Mouse (Mus musculus) CH12.LX (cell line): ENCODE data around the gene Zbtb20. TPM values are rescaled to one million over a fixed set of nuclear protein-coding genes. Genes with fewer than 3 reads are reported as not detected.

Experiments used
- DNase-seq: peaks from one replicate; pipeline ENCODE4 v3.0.0-alpha.2; 2013; ENCODE audit errors: extremely low read depth
- H3K27ac ChIP-seq: 2 replicates; pipeline ENCODE4 v1.5.1; 2012; ENCODE audit warnings: low read depth, mild to moderate bottlenecking, control low read depth, moderate library complexity; ENCODE audit not compliant: insufficient read depth
- H3K27me3 ChIP-seq: replicated peaks from 2 replicates; pipeline ENCODE3; 2012; ENCODE audit warnings: inconsistent platforms
- H3K36me3 ChIP-seq, 2 experiments: replicated peaks in 1 of 2; 2 replicates each; pipeline versions ENCODE3 to v1.6.1; 2012; ENCODE audit warnings: inconsistent platforms in 1 of 2, low read length in 1 of 2, mild to moderate bottlenecking in 1 of 2, mixed read lengths in 1 of 2, moderate library complexity in 1 of 2; ENCODE audit not compliant: control insufficient read depth in 1 of 2, insufficient read depth in 1 of 2
- H3K4me1 ChIP-seq, 2 experiments: 2 replicates each; pipeline ENCODE4 v1.6.1; 2012; ENCODE audit warnings: inconsistent platforms in 1 of 2, moderate library complexity in 1 of 2; ENCODE audit not compliant: insufficient read depth in 2 of 2, control insufficient read depth in 1 of 2
- H3K4me2 ChIP-seq: 2 replicates; pipeline ENCODE4 v1.6.1; 2012; ENCODE audit warnings: low read depth, mild to moderate bottlenecking, control low read depth; ENCODE audit not compliant: poor library complexity, insufficient read depth, severe bottlenecking
- H3K4me3 ChIP-seq, 3 experiments: fragments of 150-350 bp in 1 of 3; sonication (generic) in 1 of 3; replicated peaks in 1 of 3; 2 replicates each; pipeline versions ENCODE3 to v1.5.1; 2011 to 2012; ENCODE audit warnings: low read depth in 2 of 3, low read length in 2 of 3, mild to moderate bottlenecking in 2 of 3, moderate library complexity in 2 of 3, control low read depth in 1 of 3, improper control_type of control experiment in 1 of 3, inconsistent platforms in 1 of 3, mixed read lengths in 1 of 3; ENCODE audit not compliant: poor library complexity in 1 of 3
- H3K79me2 ChIP-seq: replicated peaks from 2 replicates; pipeline ENCODE4 v1.6.1; 2012; ENCODE audit warnings: mild to moderate bottlenecking, moderate library complexity; ENCODE audit not compliant: control insufficient read depth, poor library complexity, insufficient read depth, severe bottlenecking; ENCODE audit errors: extremely low read depth
- H3K9ac ChIP-seq: 2 replicates; pipeline ENCODE4 v1.6.1; 2012; ENCODE audit warnings: low read depth, mild to moderate bottlenecking, control low read depth, moderate library complexity; ENCODE audit not compliant: insufficient read depth
- H3K9me3 ChIP-seq: replicated peaks from 2 replicates; pipeline ENCODE3; 2012; ENCODE audit warnings: low read length, inconsistent platforms, mixed read lengths
- CHD1 ChIP-seq: IDR thresholded peaks from 2 replicates; pipeline ENCODE4 v1.6.1; 2012; ENCODE audit warnings: low read depth, low read length, improper control_type of control experiment, inconsistent platforms
- CHD2 ChIP-seq: IDR thresholded peaks from 2 replicates; pipeline ENCODE4 v1.6.1; 2011; ENCODE audit warnings: low read length, improper control_type of control experiment
- CTCF ChIP-seq, 2 experiments: IDR thresholded peaks in 1 of 2; conservative IDR thresholded peaks in 1 of 2; 2 replicates each; pipeline ENCODE4 v1.5.1; 2011 to 2012; ENCODE audit warnings: low read depth in 2 of 2, low read length in 2 of 2, improper control_type of control experiment in 1 of 2, inconsistent platforms in 1 of 2, mild to moderate bottlenecking in 1 of 2, moderate library complexity in 1 of 2
- E2F4 ChIP-seq: IDR thresholded peaks from 2 replicates; pipeline ENCODE4 v1.6.1; 2011; ENCODE audit warnings: low read depth, low read length, improper control_type of control experiment; ENCODE audit not compliant: insufficient replicate concordance
- ELF1 ChIP-seq: IDR thresholded peaks from 2 replicates; pipeline ENCODE4 v1.6.1; 2014; ENCODE audit warnings: low read depth, mild to moderate bottlenecking, inconsistent platforms, low read length, improper control_type of control experiment
- EP300 ChIP-seq: IDR thresholded peaks from 2 replicates; pipeline ENCODE4 v1.6.1; 2011; ENCODE audit warnings: low read length, improper control_type of control experiment
- ETS1 ChIP-seq: conservative IDR thresholded peaks from 2 replicates; pipeline ENCODE4 v1.6.1; 2012; ENCODE audit warnings: low read depth, mild to moderate bottlenecking, inconsistent platforms, low read length, improper control_type of control experiment, moderate library complexity
- GABPA ChIP-seq: IDR thresholded peaks from 2 replicates; pipeline ENCODE4 v1.6.1; 2012; ENCODE audit warnings: low read depth, low read length, improper control_type of control experiment, inconsistent platforms; ENCODE audit not compliant: insufficient replicate concordance
- IRF4 ChIP-seq: IDR thresholded peaks from 2 replicates; pipeline ENCODE4 v1.6.1; 2014; ENCODE audit warnings: low read depth, mild to moderate bottlenecking, inconsistent platforms, low read length, improper control_type of control experiment
- JUND ChIP-seq: conservative IDR thresholded peaks from 2 replicates; pipeline ENCODE4 v1.6.1; 2011; ENCODE audit warnings: low read depth, low read length, improper control_type of control experiment
- KAT2A ChIP-seq: IDR thresholded peaks from 2 replicates; pipeline ENCODE4 v1.6.1; 2012; ENCODE audit warnings: low read length, improper control_type of control experiment, inconsistent platforms; ENCODE audit not compliant: insufficient replicate concordance
- MAFK ChIP-seq: IDR thresholded peaks from 2 replicates; pipeline ENCODE4 v1.6.1; 2011; ENCODE audit warnings: low read length, improper control_type of control experiment; ENCODE audit not compliant: insufficient replicate concordance
- MAX ChIP-seq: IDR thresholded peaks from 2 replicates; pipeline ENCODE4 v1.6.1; 2011; ENCODE audit warnings: low read length, improper control_type of control experiment
- MAZ ChIP-seq: IDR thresholded peaks from 2 replicates; pipeline ENCODE4 v1.6.1; 2012; ENCODE audit warnings: low read depth, mild to moderate bottlenecking, inconsistent platforms, low read length, improper control_type of control experiment, moderate library complexity
- MEF2A ChIP-seq: IDR thresholded peaks from 2 replicates; pipeline ENCODE4 v1.6.1; 2014; ENCODE audit warnings: low read depth, mild to moderate bottlenecking, inconsistent platforms, low read length, improper control_type of control experiment, borderline replicate concordance
- MXI1 ChIP-seq: IDR thresholded peaks from 2 replicates; pipeline ENCODE4 v1.6.1; 2011; ENCODE audit warnings: mild to moderate bottlenecking, low read depth, low read length, improper control_type of control experiment
- MYC ChIP-seq: IDR thresholded peaks from 2 replicates; pipeline ENCODE4 v1.6.1; 2011; ENCODE audit warnings: low read depth, mild to moderate bottlenecking, improper control_type of control experiment, low read length
- NELFE ChIP-seq: IDR thresholded peaks from 2 replicates; pipeline ENCODE4 v1.6.1; 2011; ENCODE audit warnings: low read depth, low read length, improper control_type of control experiment
- NRF1 ChIP-seq: IDR thresholded peaks from 2 replicates; pipeline ENCODE4 v1.6.1; 2014; ENCODE audit warnings: low read depth, mild to moderate bottlenecking, inconsistent platforms, low read length, improper control_type of control experiment, moderate library complexity
- PAX5 ChIP-seq: IDR thresholded peaks from 2 replicates; pipeline ENCODE4 v1.6.1; 2012; ENCODE audit warnings: low read length, inconsistent platforms, mixed read lengths
- POLR2AphosphoS2 ChIP-seq: IDR thresholded peaks from 2 replicates; pipeline ENCODE4 v1.6.1; 2011; ENCODE audit warnings: low read depth, low read length, improper control_type of control experiment
- RAD21 ChIP-seq: IDR thresholded peaks from 2 replicates; pipeline ENCODE4 v1.6.1; 2011; ENCODE audit warnings: low read depth, mild to moderate bottlenecking, low read length, improper control_type of control experiment, moderate library complexity
- RCOR1 ChIP-seq: conservative IDR thresholded peaks from 2 replicates; pipeline ENCODE4 v1.6.1; 2012; ENCODE audit warnings: low read depth, mild to moderate bottlenecking, inconsistent platforms, low read length, improper control_type of control experiment
- SIN3A ChIP-seq: IDR thresholded peaks from 2 replicates; pipeline ENCODE4 v1.6.1; 2012; ENCODE audit warnings: low read length, improper control_type of control experiment, inconsistent platforms
- SMC3 ChIP-seq: IDR thresholded peaks from 2 replicates; pipeline ENCODE4 v1.6.1; 2011; ENCODE audit warnings: low read depth, low read length, improper control_type of control experiment
- TBP ChIP-seq: conservative IDR thresholded peaks from 2 replicates; pipeline ENCODE4 v1.6.1; 2011; ENCODE audit warnings: low read depth, low read length, improper control_type of control experiment
- UBTF ChIP-seq: IDR thresholded peaks from 2 replicates; pipeline ENCODE4 v1.6.1; 2012; ENCODE audit warnings: low read depth, mild to moderate bottlenecking, inconsistent platforms, low read length, improper control_type of control experiment, moderate library complexity
- USF1 ChIP-seq: IDR thresholded peaks from 2 replicates; pipeline ENCODE4 v1.6.1; 2014; ENCODE audit warnings: low read depth, mild to moderate bottlenecking, inconsistent platforms, low read length, improper control_type of control experiment
- USF2 ChIP-seq: conservative IDR thresholded peaks from 2 replicates; pipeline ENCODE4 v1.6.1; 2011; ENCODE audit warnings: low read depth, low read length, improper control_type of control experiment
- ZC3H11A ChIP-seq: IDR thresholded peaks from 2 replicates; pipeline ENCODE4 v1.6.1; 2012; ENCODE audit warnings: low read depth, mild to moderate bottlenecking, inconsistent platforms, low read length, improper control_type of control experiment
- ZKSCAN1 ChIP-seq: IDR thresholded peaks from 2 replicates; pipeline ENCODE4 v1.6.1; 2012; ENCODE audit warnings: low read depth, inconsistent platforms, low read length, improper control_type of control experiment, borderline replicate concordance
- ZMIZ1 ChIP-seq: IDR thresholded peaks from 2 replicates; pipeline ENCODE4 v1.6.1; 2012; ENCODE audit warnings: low read depth, mild to moderate bottlenecking, inconsistent platforms, low read length, improper control_type of control experiment
- ZNF384 ChIP-seq: IDR thresholded peaks from 2 replicates; pipeline ENCODE4 v1.6.1; 2012; ENCODE audit warnings: low read depth, low read length, improper control_type of control experiment, inconsistent platforms
- dilution Hi-C: fragments of 300-500 bp; cut with MboI; formaldehyde crosslinking; loops from 2 replicates; pipeline ENCODE4 v1.14.3; 2020; ENCODE audit warnings: low sequenced_read_pairs; ENCODE audit not compliant: extremely low pct_unique_long_range_greater_than_20kb, extremely low pct_ligation_motif_present
- in situ Hi-C: fragments of 300-500 bp; cut with MboI; formaldehyde crosslinking; loops from 3 replicates; pipeline ENCODE4 v1.14.3; 2019; ENCODE audit warnings: low sequenced_read_pairs, low pct_ligation_motif_present, low pct_unique_long_range_greater_than_20kb, mixed read lengths
- polyA plus RNA-seq: library from polyadenylated mRNA; unstranded; fragments of >175 nt; gene quantifications from 2 replicates; pipeline ENCODE4 v1.2.1, GENCODE M21; 2012; ENCODE audit warnings: low read depth; ENCODE audit not compliant: insufficient read length
- total RNA-seq, 2 experiments: library from RNA; depleted of rRNA; stranded (reverse); fragments of 300-350 nt in 1 of 2; fragments of >200 nt in 1 of 2; gene quantifications; 2 replicates each; pipeline ENCODE4 v1.2.3; 2012 to 2014

The Zbtb20 gene
- total and polyA plus RNA-seq, 3 experiments = 24.9 to 58.0 (median 51.6) TPM

DNA sequence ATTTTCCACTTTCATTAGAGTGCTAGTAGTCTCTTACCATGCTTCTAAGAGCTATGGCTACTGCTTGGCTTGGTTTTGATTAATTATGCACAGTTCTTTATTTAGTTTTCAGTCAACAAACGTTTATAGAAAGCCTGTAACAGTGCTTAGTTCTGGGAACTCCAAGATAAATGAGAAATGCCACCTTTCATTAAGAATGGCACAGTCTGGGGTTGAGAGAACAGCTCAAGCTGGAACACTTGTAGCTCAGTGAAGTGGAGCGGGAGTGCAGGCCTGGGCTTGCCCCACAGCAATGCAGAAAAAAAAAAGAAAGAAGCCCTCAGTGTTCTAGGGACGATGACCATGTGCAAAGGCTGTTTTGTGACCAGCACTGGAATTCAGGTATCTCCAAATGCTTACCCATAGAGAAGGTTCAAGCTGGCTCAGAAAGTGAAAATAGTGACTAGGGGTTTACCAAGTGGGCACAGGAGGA is 589.7 kb downstream of the Zbtb20 start (continued):
- TF ChIP-seq TBP (0 out of 2 replicates have a peak, but pooled peaks have one; percentile 37), MAZ (0 out of 2 replicates have a peak, but pooled peaks have one; percentile 23), NRF1 (no peak; the same call in 1 of the 2 replicates), SIN3A (peak; percentile 92), CHD1 (peak; percentile 100), MYC (peak; percentile 98), EP300 (peak; percentile 83), RCOR1 (no peak), MEF2A (peak; percentile 70; the same call in 1 of the 2 replicates), SMC3 (peak; percentile 22), UBTF (peak; percentile 80; the same call in 1 of the 2 replicates), JUND (peak; percentile 58; the same call in 1 of the 2 replicates), ZNF384 (peak; percentile 99), GABPA (no peak)

DNA sequence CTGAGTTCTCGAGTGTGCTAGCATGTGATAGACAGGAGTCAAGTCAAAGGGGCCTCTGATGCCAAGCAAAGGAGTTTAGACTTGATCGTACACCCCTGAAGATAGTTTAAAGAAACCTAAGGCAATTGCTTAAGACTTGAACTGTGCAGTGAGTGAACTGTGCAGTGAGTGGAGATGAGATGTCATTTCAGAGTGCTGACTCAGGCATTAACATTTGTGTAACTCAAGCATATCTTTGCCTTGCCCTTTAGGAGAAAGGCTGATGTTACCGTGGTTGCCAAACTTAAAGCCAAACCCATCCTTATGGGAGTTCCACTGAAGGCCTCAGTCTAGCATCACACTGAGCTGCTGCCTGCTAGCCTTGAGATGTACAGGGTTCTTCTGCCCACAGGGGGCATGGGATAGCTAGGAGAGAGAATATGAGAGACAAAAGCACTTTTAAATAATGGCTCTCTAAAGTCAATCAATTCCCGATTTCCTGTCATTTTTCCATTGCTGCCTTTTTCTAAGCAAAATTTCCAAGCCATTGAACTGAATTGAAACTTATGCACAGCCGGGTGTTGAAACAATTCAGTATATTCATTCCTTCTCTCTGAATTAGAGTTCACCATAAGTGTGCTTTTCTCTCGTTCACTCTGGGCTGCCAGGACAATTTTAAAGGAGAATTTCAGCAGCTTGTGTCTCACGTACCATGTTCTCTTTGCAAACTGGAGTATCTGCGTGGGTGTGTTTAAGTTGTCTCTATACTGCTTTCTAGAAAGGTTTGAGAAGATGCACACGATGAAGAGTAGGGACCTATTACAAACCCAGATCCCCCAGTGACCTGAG is 590.5 kb downstream of the Zbtb20 start:
- H3K9me3 ChIP-seq = peaks cover 2% of the 10 kb centered on the region
- peak overlapping the region; percentile 86 for H3K4me2 ChIP-seq
- peaks cover 7 to 40% of the 10 kb centered on the region in 2 experiments for H3K36me3 ChIP-seq
- peak; percentile 65 for DNase-seq
- peak overlapping the region; percentile 48 to 58 (median 49) for H3K4me3 ChIP-seq
- H3K79me2 ChIP-seq = peaks cover 57% of the 10 kb centered on the region
- H3K4me1 ChIP-seq = peaks cover 14 to 62% of the 10 kb centered on the region in 2 experiments; a peak in 3 of 4 replicates
- in situ Hi-C loops (no loop called here), dilution Hi-C loops (no loop called here)
- no peaks in the 10 kb centered on the region for H3K27me3 ChIP-seq
- H3K9ac ChIP-seq = peak overlapping the region; percentile 64
- peak overlapping the region; percentile 100 for H3K27ac ChIP-seq
- TF ChIP-seq MXI1 (peak; percentile 15), ELF1 (no peak), ETS1 (no peak), SIN3A (no peak; the same call in 1 of the 2 replicates), ZC3H11A (no peak), SMC3 (peak; percentile 57), RAD21 (peak; percentile 64), IRF4 (peak; percentile 34; the same call in 1 of the 2 replicates), POLR2AphosphoS2 (0 out of 2 replicates have a peak, but pooled peaks have one; percentile 19), E2F4 (no peak), PAX5 (no peak), NRF1 (no peak), ZKSCAN1 (no peak), USF2 (no peak), USF1 (no peak), UBTF (no peak), MEF2A (no peak), MAX (peak; percentile 29; the same call in 1 of the 2 replicates), CHD1 (0 out of 2 replicates have a peak, but pooled peaks have one; percentile 15), EP300 (no peak; the same call in 1 of the 2 replicates), MAZ (no peak), ZMIZ1 (no peak), NELFE (no peak; the same call in 1 of the 2 replicates), CTCF (conservative IDR thresholded peaks at IDR 0.05 in 1 of 2, IDR thresholded peaks at IDR 0.05 in 1 of 2; ENCODE audit: low read depth in 2 of 2, low read length in 2 of 2) (peak in 1 of 2 experiments; percentile 64; a peak in 2 of 4 replicates), KAT2A (no peak), MAFK (peak; percentile 90), CHD2 (no peak), TBP (0 out of 2 replicates have a peak, but pooled peaks have one; percentile 28)
